Mouse (Mus musculus): Measurements from ENCODE around the gene Fhl3.

Gene Fhl3

DNA sequence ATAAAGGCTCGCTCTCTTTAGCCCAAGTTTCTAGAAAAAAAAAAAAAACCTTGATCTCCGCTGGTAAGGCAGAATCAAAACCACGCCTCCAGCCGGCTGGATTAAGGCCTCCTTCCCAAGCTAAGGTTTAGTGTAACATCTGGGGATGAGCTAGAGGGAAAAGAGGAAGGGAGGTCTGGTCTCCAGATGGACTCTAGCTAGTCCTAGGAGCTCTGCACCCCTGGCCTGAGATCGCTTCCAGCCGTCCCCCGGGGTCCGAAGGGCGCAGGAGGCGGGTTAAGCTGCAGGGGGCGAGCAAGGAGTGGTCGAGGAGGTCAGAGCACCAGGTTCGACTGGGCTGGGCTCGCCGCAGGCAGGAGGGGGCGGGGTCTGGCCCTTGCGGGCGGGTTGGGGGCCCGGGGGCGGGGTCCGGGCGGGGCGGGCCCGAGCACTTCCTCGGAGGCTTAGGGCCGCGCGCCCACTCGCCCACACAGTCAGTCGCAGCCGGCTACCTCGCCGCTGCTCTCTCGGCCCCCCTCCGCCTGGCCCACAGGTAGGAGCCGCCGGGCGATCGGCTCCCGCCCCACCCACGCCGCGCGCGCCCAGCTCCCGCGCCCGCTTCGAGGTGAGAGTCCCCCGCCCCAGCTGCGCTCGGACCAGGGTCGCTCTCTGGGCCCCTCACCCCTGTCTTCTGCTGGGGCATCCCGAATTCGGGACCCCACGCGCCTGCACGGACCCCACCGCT is at the start of gene Fhl3:
Gene Fhl3 (plus strand): TSS at position 454 of the 724 bp plus-strand sequence.
- DNase-seq (ENCODE audit: low spot score in 2 of 2): no peak

- no peak for DNase-seq (ENCODE audit: low spot score in 2 of 2)
Measured at GRCm38 (mm10) chr4:124652886-124653285, 47.6 kb upstream of the Fhl3 start.

DNA sequence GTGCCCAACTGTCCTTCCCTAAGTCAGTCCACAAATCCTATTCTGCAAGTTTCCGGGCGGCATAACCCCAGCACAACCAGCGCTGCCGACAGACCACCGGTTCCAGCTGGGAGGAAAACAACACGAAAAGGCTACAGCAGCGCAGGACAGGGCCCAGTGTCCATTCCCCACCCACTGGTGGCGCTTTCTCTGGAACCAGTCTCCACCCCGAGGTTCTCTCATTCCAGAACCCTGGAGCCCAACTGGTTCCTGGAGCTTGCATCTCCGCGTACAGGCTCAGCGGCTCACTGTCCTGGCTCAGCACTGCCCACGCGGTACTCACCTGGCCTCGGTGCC is 44.0 kb upstream of the Fhl3 start, which contains the start of gene Pou3f1:
Gene Pou3f1 (plus strand): TSS at position 290 of the 336 bp plus-strand sequence.
- DNase-seq (ENCODE audit: low spot score in 2 of 2): no peak

- peak; percentile 81 to 85 for DNase-seq (ENCODE audit: low spot score in 2 of 2)
Measured at GRCm38 (mm10) chr4:124656854-124657650, 43.4 kb upstream of the Fhl3 start.

DNA sequence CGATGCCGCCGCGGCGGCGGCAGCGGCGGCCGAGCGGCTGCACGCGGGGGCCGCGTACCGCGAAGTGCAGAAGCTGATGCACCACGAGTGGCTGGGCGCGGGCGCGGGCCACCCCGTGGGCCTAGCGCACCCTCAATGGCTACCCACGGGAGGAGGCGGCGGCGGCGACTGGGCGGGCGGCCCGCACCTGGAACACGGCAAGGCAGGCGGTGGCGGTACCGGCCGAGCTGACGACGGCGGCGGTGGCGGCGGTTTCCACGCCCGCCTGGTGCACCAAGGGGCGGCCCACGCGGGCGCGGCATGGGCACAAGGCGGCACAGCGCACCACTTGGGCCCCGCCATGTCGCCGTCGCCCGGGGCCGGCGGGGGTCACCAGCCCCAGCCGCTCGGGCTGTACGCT is 42.7 kb upstream of the Fhl3 start:
- DNase-seq (ENCODE audit: low spot score in 2 of 2): no peak

DNA sequence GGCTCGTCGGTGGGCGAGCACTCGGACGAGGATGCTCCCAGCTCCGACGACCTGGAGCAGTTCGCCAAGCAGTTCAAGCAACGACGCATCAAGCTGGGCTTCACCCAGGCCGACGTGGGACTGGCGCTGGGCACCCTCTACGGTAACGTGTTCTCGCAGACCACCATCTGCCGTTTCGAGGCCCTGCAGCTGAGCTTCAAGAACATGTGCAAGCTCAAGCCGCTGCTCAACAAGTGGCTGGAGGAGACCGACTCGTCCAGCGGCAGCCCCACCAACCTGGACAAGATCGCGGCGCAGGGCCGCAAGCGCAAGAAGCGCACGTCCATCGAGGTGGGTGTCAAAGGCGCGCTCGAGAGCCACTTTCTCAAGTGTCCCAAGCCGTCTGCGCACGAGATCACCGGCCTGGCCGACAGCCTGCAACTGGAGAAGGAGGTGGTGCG is 42.1 kb upstream of the Fhl3 start:
- DNase-seq (ENCODE audit: low spot score in 2 of 2): no peak

GRCm38 (mm10) chr4:124659251-124660217 is 41.0 kb upstream of the Fhl3 start:
- DNase-seq (ENCODE audit: low spot score in 2 of 2): no peak

DNA sequence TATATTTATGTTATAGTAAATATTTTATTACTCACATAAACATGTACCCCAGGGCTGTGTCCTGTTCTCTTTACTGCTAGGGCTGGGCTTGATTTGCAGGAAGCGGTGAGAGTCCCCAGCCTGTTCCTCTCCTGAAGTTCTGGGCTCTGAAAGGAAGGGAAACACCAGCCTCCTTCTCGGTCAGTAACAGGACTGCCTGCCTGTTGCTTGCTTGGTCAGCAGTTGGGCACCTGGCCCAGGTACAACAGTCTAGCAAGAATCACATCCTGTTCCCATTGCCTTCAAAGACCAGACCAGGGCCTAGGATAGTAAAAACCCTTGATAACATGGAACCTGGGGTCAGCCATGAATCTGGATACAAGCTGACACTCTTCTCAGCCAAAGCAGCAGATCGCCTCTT is 39.9 kb upstream of the Fhl3 start:
- no peak for DNase-seq (ENCODE audit: low spot score in 2 of 2)

- no peak for DNase-seq (ENCODE audit: low spot score in 2 of 2)
Measured at GRCm38 (mm10) chr4:124663034-124663433, 37.5 kb upstream of the Fhl3 start.

DNA sequence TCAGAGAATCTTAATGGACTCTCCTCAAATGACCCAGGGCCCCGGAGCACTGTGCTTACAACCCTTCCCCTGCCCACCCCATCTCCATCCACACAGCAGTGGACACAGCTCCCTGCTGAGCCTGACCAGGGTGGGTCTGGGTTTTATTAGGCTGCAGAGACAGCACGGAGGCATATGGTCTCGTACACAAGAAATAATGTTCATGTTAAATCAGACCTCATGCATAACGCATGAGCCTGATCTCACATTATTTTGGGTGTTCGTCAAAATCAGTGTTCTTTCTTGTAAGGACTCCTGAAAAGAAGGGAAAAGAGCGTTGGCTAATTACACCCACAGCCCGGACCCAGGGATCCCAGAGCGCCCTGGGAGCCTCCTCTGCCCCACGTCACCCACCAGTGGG is 36.3 kb upstream of the Fhl3 start:
- DNase-seq (ENCODE audit: low spot score in 2 of 2): no peak

- peak in 1 of 2 experiments; percentile 25 for DNase-seq (ENCODE audit: low spot score in 2 of 2)
Measured at GRCm38 (mm10) chr4:124664604-124665003, 35.9 kb upstream of the Fhl3 start.

GRCm38 (mm10) chr4:124667476-124668033 is 32.9 kb upstream of the Fhl3 start:
- no peak for DNase-seq (ENCODE audit: low spot score in 2 of 2)

- no peak for DNase-seq (ENCODE audit: low spot score in 2 of 2)
Measured at GRCm38 (mm10) chr4:124668078-124668477, 32.4 kb upstream of the Fhl3 start.

DNA sequence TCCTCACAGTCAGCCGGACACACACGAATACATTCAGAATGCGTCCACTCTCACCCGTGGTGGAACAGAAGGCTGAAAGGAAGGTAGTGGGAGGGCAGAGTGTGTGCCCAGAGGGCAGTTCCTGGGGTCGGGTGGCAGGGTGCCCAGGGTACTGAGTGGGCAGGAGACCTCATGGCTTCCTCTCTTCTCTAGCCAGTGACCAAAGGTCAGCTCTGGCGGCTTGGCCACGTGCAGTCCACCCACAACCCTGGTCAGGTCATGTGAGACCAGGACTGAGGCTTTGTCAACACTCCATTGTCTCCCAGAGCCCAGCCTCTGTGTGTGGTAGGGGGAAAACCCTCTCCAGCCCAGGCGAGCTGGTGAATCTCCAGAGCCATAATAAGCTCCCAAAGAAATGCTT is 30.3 kb upstream of the Fhl3 start:
- DNase-seq (ENCODE audit: low spot score in 2 of 2): no peak

DNA sequence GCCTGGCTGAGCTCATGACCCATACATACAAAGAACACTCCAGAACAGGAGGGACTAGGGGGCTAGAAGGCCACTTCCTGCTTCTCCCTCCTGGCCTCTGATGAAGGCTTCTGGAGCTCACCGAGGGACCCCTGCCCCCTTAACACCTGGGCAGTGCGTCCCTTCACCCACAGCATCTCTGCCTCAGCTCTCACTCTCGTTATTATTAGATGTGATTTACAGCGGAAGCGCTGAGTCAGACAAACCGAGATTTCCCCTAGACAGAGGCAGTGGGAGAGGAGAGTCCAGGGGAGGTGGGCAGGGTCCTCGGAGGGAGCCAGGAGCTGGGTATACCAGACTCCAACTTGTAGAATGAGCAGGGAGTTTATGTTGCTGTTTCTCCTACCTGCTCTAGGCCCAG is 28.9 kb upstream of the Fhl3 start:
- DNase-seq (ENCODE audit: low spot score in 2 of 2): no peak

GRCm38 (mm10) chr4:124672347-124673320 is 27.9 kb upstream of the Fhl3 start:
- DNase-seq (ENCODE audit: low spot score in 2 of 2): no peak

- no peak for DNase-seq (ENCODE audit: low spot score in 2 of 2)
Measured at GRCm38 (mm10) chr4:124674334-124675032, 26.0 kb upstream of the Fhl3 start.

- peak; percentile 70 to 80 for DNase-seq (ENCODE audit: low spot score in 2 of 2)
Measured at GRCm38 (mm10) chr4:124675037-124675436, 25.5 kb upstream of the Fhl3 start.

DNA sequence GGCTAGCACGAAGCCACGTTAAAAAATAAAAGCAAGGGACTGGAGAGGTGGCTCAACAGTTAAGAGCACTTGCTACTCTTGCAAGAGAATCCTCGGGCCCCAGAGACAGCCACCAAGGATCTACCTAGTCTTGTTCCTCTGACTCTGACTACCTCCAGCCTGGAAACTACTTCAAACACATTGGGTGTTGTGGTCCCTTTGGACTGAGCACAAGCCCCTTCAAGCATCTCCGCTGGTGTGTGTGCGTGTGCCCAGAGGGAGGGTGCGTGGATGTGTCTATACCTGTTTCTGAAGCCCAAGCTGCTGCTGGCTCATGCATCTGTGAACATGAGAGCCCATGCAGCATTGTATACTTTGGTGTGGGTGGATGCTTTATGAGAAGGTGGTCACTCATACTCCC is 24.5 kb upstream of the Fhl3 start:
- no peak for DNase-seq (ENCODE audit: low spot score in 2 of 2)

DNA sequence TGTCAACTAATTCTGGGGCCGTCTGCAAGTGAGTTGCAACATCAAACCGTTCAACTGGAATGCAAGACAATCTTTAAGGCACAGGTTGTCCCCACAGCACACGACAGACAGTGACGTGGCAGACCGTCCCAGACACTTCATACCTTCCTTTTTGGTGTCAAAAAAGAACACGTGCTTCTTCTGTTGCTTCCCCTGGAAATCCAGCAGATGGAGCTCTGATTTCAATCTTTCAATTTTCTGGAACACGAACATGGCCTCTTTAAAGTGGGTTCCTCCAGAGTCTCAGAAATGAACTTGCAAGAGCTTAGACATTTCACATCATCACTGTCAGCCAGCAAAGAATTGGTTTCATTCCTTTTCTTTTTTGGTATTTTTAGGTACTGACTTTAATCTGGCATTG is 18.2 kb upstream of the Fhl3 start:
- no peak for DNase-seq (ENCODE audit: low spot score in 2 of 2)

Data from right cerebral cortex, adult 2 months (tissue).